Mouse (Mus musculus) adrenal gland, postnatal 25 days (tissue): Measurements from ENCODE around the gene Ttc30a2. TPM values are rescaled to one million over a fixed set of nuclear protein-coding genes. Genes with fewer than 3 reads are reported as not detected.

Experiments used
- DNase-seq: peaks from one replicate; pipeline ENCODE4 v3.0.0; 2021; ENCODE audit warnings: mixed read lengths
- total RNA-seq: library from RNA; stranded (reverse); gene quantifications from 2 replicates; pipeline ENCODE4 v1.2.3, GENCODE M21; 2021

Gene Ttc30a2
- total RNA-seq, 1 experiment from 2014 or later, result 0.79 TPM

DNA sequence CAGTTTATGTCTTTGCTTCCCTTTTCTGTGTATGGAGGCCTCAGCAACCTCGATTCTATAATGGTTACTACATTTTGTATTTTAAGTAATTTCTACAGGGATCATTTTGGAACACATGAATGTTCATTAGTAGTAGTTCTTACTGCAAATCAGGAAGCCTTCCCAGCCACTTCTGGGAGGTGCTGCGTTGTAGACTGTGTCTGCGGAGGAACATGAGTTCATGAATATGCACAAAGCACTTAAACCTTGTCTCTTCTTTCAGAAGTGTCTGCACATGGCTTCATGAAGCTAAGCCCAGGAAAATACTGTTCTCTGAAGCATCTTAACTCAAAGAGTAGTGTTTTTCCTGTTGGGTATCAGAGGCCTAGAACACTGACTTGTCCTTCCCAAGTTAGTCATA is 50.0 kb downstream of the Ttc30a2 start:
- no peak for DNase-seq

- no peak for DNase-seq
Measured at GRCm38 (mm10) chr2:75926061-75926460, 51.9 kb downstream of the Ttc30a2 start.

Other genes with a start within 250 kb of the Ttc30a2 start
- gene Agps, start 146.0 kb downstream of the Ttc30a2 start, total RNA-seq, result 39.8 and 46.6 TPM in 2 replicates
- gene Ttc30b, start 39.6 kb downstream of the Ttc30a2 start, total RNA-seq, result 19.1 and 26.4 TPM in 2 replicates
- gene Ttc30a1, start 3.8 kb upstream of the Ttc30a2 start, total RNA-seq, result 4.0 and 4.3 TPM in 2 replicates